Mouse (Mus musculus): ENCODE data around the gene A4galt. TPM values are rescaled to one million over a fixed set of nuclear protein-coding genes. Genes with fewer than 3 reads are reported as not detected.

A4galt gene
- polyA plus RNA-seq (2014; fragmentation: Nextera tagmentation; extraction: Ambion mirVana), result 0.28 and 1.1 TPM in 2 replicates

DNA sequence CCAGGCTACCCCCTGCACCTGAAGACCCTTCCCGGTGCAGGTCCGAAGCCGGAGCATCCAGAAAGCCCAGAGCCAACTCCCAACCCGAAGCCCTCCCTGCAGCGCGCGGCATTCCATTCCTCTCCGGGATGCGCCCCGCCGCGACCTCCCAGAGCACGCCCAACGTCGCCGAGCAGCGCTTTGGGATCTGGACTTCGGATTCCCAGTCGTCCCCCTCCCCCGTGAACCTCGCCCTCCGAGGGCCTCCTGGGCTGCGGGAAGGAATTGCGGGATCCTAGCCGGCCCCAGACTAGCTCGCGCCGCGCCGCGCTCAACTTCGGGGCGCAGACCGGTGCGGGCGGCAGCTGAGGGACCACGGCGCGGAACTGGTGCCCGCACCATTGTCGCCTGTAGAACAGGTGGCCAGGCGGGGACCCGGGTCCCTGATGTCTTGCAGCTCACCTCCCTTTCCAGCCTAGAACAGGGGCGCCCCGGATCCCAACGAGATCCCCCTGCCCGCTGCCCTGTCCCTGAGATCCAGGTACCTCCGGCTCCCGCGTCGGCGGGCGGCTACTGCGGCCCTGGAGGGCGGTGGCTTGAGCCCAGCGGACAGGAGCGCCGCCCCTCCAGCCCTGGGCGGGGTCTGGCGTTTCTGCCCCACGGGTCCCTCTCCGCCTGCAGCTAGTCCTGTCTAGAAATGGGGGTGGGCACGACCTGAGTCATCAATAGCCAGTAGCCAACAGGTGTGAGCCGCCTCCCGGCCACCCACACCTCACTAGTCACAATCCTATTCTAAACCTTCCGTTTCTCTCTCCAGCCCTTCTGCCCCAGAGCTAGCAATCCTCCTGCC, at the start of gene A4galt:
TSS of gene A4galt (minus strand) at position 599 of the 829 bp plus-strand sequence.
- Histone ChIP-seq H3K9ac (replicated peaks; ENCODE audit: low read length) (peak within 1 kb of the TSS; percentile 40), H3K27ac (replicated peaks; ENCODE audit: low read depth, low read length) (no peak within 1 kb of the TSS), H3K4me1 (ENCODE audit: control insufficient read depth, insufficient read depth, low read length) (peaks cover 2% of the 10 kb centered on the region; the same call in 1 of the 2 replicates), H3K36me3 (replicated peaks; ENCODE audit: control insufficient read depth, insufficient read depth, low read depth, low read length) (no peaks in the 10 kb centered on the region), H3K4me3 (ENCODE audit: low read depth, low read length) (peak within 1 kb of the TSS; percentile 43), H3K9me3 (replicated peaks; ENCODE audit: control insufficient read depth, low read length) (no peaks in the 10 kb centered on the region), H3K27me3 (ENCODE audit: control insufficient read depth, insufficient read depth, low read length) (peaks cover 17% of the 10 kb centered on the region), H3K4me2 (ENCODE audit: low read depth, low read length) (peak within 1 kb of the TSS; percentile 90)
- 1% methylated on average over 66 of the region's 66 CpGs for WGBS
- DNase-seq (ENCODE audit: low spot score) (peak; percentile 59), ATAC-seq (replicated peaks; ENCODE audit: insufficient number of reproducible peaks, low FRiP score, low TSS enrichment, low read depth) (no peak)

DNA sequence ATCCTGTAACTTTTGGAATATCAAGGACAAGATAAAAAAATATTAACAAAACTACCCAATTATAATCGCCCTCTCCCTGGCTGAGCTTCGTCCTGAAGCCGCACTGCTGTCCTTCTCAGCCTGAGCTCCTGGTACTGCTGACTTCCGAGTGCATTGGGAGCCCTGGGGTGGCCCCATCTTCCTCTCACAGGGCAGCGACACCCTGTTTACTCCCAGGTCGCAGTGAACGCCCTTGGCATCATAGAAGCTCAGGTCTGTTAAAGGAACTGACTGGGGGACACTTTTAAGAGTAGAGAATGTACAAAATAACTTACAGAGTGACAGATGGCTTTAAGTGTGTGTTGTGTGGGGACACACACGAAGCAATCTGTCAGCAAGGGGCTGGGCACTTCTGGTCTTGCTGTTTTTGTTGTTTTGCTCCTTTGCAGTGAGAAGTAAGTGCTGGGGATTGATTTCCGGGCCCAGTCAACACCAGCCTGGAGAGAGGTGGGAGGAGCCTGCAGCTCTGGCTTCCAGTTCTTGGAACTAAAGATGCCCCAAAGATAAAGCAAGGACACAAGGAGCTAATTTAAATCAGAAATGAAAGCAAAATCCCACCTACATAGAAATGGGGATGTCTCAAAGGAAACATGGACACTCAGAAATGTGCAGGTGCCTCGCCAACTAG, 48.5 kb upstream of the A4galt start:
- DNase-seq (ENCODE audit: low spot score) (no peak), ATAC-seq (replicated peaks; ENCODE audit: insufficient number of reproducible peaks, low FRiP score, low TSS enrichment, low read depth) (no peak)
- Histone ChIP-seq H3K36me3 (replicated peaks; ENCODE audit: control insufficient read depth, insufficient read depth, low read depth, low read length) (no peaks in the 10 kb centered on the region), H3K4me2 (ENCODE audit: low read depth, low read length) (no peak overlapping the region), H3K4me1 (ENCODE audit: control insufficient read depth, insufficient read depth, low read length) (no peaks in the 10 kb centered on the region), H3K4me3 (ENCODE audit: low read depth, low read length) (no peak overlapping the region), H3K27me3 (ENCODE audit: control insufficient read depth, insufficient read depth, low read length) (no peaks in the 10 kb centered on the region), H3K9ac (replicated peaks; ENCODE audit: low read length) (no peak overlapping the region), H3K27ac (replicated peaks; ENCODE audit: low read depth, low read length) (no peak overlapping the region), H3K9me3 (replicated peaks; ENCODE audit: control insufficient read depth, low read length) (no peaks in the 10 kb centered on the region)
- WGBS, result 53% methylated on average over 10 of the region's 10 CpGs

DNA sequence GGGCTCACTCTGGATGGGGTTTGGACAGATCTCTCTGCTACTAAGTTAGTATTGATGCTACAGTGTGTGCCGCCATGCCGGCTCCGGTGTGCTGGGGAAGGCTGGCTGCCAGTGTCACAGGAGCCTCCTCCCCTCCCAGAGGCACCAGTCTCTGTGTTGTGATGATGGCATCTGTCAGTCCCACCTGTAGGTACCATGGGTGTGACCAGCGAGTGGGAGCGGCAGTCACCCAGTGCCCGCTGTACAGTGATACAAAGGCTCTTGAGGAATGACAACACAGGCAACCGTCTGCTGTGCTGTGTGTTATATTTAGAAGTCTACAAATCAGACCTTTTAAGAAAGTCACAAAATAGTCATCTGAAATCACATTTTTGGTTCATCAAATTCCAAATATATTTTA, 47.9 kb upstream of the A4galt start:
- WGBS, result 92% methylated on average over 7 of the region's 7 CpGs
- Histone ChIP-seq H3K9ac (replicated peaks; ENCODE audit: low read length) (no peak overlapping the region), H3K4me3 (ENCODE audit: low read depth, low read length) (no peak overlapping the region)

DNA sequence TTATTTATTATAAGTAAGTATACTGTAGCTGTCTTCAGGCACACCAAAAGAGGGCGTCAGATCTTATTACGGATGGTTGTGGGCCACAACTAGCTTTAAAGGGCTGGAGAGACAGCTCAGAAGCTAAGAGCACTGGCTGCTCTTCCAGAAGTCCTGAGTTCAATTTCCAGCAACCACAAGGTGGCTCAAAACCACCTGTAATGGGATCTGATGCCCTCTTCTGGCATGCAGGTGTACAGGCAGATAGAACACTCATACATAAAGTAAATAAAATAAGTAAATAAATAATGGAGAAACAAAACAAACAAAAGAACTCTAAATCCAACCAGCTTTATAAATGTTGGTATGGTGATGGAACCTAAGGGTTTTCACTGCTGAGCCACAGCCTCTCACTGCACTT, 47.2 kb upstream of the A4galt start:
- Histone ChIP-seq H3K36me3 (replicated peaks; ENCODE audit: control insufficient read depth, insufficient read depth, low read depth, low read length) (no peaks in the 10 kb centered on the region), H3K9me3 (replicated peaks; ENCODE audit: control insufficient read depth, low read length) (no peaks in the 10 kb centered on the region), H3K27me3 (ENCODE audit: control insufficient read depth, insufficient read depth, low read length) (no peaks in the 10 kb centered on the region), H3K4me3 (ENCODE audit: low read depth, low read length) (no peak overlapping the region), H3K4me1 (ENCODE audit: control insufficient read depth, insufficient read depth, low read length) (no peaks in the 10 kb centered on the region), H3K27ac (replicated peaks; ENCODE audit: low read depth, low read length) (no peak overlapping the region), H3K4me2 (ENCODE audit: low read depth, low read length) (no peak overlapping the region), H3K9ac (replicated peaks; ENCODE audit: low read length) (no peak overlapping the region)
- 85% methylated on average over 2 of the region's 2 CpGs for WGBS
- no peak for ATAC-seq (replicated peaks; ENCODE audit: insufficient number of reproducible peaks, low FRiP score, low TSS enrichment, low read depth)
- DNase-seq (ENCODE audit: low spot score), result no peak

More for the DNA sequence above, 47.9 kb upstream of the A4galt start:
- no peak for ATAC-seq (replicated peaks; ENCODE audit: insufficient number of reproducible peaks, low FRiP score, low TSS enrichment, low read depth)
- Histone ChIP-seq H3K4me1 (ENCODE audit: control insufficient read depth, insufficient read depth, low read length) (no peaks in the 10 kb centered on the region), H3K36me3 (replicated peaks; ENCODE audit: control insufficient read depth, insufficient read depth, low read depth, low read length) (no peaks in the 10 kb centered on the region), H3K9me3 (replicated peaks; ENCODE audit: control insufficient read depth, low read length) (no peaks in the 10 kb centered on the region), H3K27me3 (ENCODE audit: control insufficient read depth, insufficient read depth, low read length) (no peaks in the 10 kb centered on the region), H3K4me2 (ENCODE audit: low read depth, low read length) (no peak overlapping the region), H3K27ac (replicated peaks; ENCODE audit: low read depth, low read length) (no peak overlapping the region)
- DNase-seq (ENCODE audit: low spot score), result no peak

DNA sequence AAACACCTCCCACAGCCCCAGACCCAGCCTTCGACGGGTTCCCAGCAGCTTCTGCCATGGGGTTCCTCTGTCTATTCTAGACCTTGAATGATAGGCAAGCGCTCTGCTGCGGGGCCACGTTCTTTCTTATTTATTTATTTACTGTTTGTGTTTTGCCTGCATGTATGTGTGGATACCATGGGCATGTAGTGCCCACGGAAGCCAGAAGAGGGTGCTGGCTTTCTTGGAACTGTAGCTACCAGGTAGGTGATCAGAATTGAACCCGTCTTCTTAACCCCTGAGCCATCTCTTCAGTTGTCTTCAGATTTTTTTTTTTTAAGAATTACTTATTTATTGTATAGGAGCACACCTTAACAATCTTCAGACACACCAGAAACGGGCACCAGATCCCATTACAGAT, 46.7 kb upstream of the A4galt start:
- Histone ChIP-seq H3K27ac (replicated peaks; ENCODE audit: low read depth, low read length) (no peak overlapping the region), H3K4me1 (ENCODE audit: control insufficient read depth, insufficient read depth, low read length) (no peaks in the 10 kb centered on the region), H3K9me3 (replicated peaks; ENCODE audit: control insufficient read depth, low read length) (no peaks in the 10 kb centered on the region), H3K27me3 (ENCODE audit: control insufficient read depth, insufficient read depth, low read length) (no peaks in the 10 kb centered on the region), H3K4me2 (ENCODE audit: low read depth, low read length) (no peak overlapping the region), H3K9ac (replicated peaks; ENCODE audit: low read length) (no peak overlapping the region), H3K36me3 (replicated peaks; ENCODE audit: control insufficient read depth, insufficient read depth, low read depth, low read length) (no peaks in the 10 kb centered on the region), H3K4me3 (ENCODE audit: low read depth, low read length) (no peak overlapping the region)
- DNase-seq (ENCODE audit: low spot score) (no peak), ATAC-seq (replicated peaks; ENCODE audit: insufficient number of reproducible peaks, low FRiP score, low TSS enrichment, low read depth) (no peak)
- WGBS, result 88% methylated on average over 8 of the region's 8 CpGs

DNA sequence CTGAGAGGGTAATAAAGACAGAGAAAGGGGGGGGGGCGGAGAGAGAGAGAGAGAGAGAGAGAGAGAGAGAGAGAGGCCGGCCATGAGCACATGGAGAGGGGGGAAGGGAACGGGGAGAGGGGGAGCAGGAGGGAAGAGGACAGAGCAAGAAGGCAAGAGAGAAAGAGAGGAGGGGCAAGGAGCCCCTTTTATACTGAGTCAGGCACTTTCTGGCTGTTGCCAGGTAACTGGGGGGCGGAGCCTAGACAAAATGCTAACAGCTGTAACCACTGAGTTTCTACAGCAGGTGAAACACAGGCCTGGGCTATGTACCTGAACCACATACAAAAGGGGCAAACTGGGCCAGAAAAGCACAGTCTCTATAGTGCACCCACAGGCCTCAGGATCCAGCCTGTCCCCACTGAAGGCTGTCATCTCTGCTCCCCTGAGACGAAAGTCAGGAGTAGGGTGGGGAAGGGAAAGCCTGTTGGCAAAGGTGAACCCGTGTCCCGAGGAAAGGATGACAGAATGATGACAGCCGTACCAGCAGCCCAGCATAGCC, 45.3 kb upstream of the A4galt start:
- 61% methylated on average over 7 of the region's 8 CpGs for WGBS
- H3K36me3 ChIP-seq (replicated peaks; ENCODE audit: control insufficient read depth, insufficient read depth, low read depth, low read length), result no peaks in the 10 kb centered on the region
- H3K27ac ChIP-seq (replicated peaks; ENCODE audit: low read depth, low read length), result no peak overlapping the region
- H3K4me1 ChIP-seq (ENCODE audit: control insufficient read depth, insufficient read depth, low read length), result no peaks in the 10 kb centered on the region; the same call in none of the 2 replicates
- no peaks in the 10 kb centered on the region for H3K9me3 ChIP-seq (replicated peaks; ENCODE audit: control insufficient read depth, low read length)
- H3K4me2 ChIP-seq (ENCODE audit: low read depth, low read length), result no peak overlapping the region
- H3K4me3 ChIP-seq (ENCODE audit: low read depth, low read length), result no peak overlapping the region
- H3K27me3 ChIP-seq (ENCODE audit: control insufficient read depth, insufficient read depth, low read length), result no peaks in the 10 kb centered on the region
- ATAC-seq (replicated peaks; ENCODE audit: insufficient number of reproducible peaks, low FRiP score, low TSS enrichment, low read depth), result no peak
- peak; percentile 69 for DNase-seq (ENCODE audit: low spot score)
- H3K9ac ChIP-seq (replicated peaks; ENCODE audit: low read length), result no peak overlapping the region

DNA sequence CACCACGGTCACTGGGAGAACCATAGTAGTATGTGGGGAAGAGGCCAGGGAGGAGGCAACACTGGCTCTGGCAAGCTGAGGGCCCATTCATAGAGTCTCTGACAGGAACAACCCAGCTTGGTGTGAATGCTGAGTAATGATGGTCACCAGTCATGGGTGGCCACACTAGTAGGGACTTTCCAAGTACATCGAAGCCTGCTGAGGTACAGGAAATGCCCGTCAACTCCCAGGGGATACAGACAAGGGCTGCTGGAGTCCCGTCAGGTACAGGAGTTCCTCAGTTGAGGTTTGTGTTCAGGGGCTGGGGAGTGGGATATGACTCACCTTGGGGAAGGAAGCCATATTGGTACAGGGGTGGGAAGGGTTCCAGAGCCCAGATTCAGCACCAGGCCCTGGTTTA, 44.5 kb upstream of the A4galt start:
- Histone ChIP-seq H3K9me3 (replicated peaks; ENCODE audit: control insufficient read depth, low read length) (no peaks in the 10 kb centered on the region), H3K4me3 (ENCODE audit: low read depth, low read length) (no peak overlapping the region), H3K4me1 (ENCODE audit: control insufficient read depth, insufficient read depth, low read length) (no peaks in the 10 kb centered on the region; the same call in none of the 2 replicates), H3K9ac (replicated peaks; ENCODE audit: low read length) (no peak overlapping the region), H3K27ac (replicated peaks; ENCODE audit: low read depth, low read length) (no peak overlapping the region), H3K36me3 (replicated peaks; ENCODE audit: control insufficient read depth, insufficient read depth, low read depth, low read length) (no peaks in the 10 kb centered on the region), H3K4me2 (ENCODE audit: low read depth, low read length) (no peak overlapping the region), H3K27me3 (ENCODE audit: control insufficient read depth, insufficient read depth, low read length) (no peaks in the 10 kb centered on the region)
- WGBS, result 88% methylated on average over 4 of the region's 4 CpGs
- no peak for ATAC-seq (replicated peaks; ENCODE audit: insufficient number of reproducible peaks, low FRiP score, low TSS enrichment, low read depth)
- no peak for DNase-seq (ENCODE audit: low spot score)

DNA sequence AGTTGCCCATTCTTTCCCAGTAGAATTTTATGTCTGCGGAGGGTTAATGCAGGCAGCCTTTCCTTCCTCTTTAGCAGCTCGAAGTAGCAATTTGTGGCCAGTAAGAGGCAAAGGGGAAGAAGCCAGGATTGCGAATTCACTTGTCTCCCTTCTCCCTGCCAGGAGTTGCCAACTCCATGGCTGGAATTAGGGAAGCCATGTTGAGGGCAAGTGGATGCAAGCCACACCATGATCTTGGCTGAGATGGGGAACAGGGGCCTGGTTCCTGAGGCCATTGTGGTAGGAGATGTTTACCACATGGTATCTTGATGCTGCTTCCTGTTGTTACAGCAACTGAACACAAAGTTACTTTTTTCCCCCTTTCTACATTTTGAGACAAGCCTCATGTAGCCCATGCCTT, 43.4 kb upstream of the A4galt start:
- Histone ChIP-seq H3K4me3 (ENCODE audit: low read depth, low read length) (no peak overlapping the region), H3K9me3 (replicated peaks; ENCODE audit: control insufficient read depth, low read length) (no peaks in the 10 kb centered on the region), H3K4me2 (ENCODE audit: low read depth, low read length) (no peak overlapping the region), H3K36me3 (replicated peaks; ENCODE audit: control insufficient read depth, insufficient read depth, low read depth, low read length) (no peaks in the 10 kb centered on the region), H3K27ac (replicated peaks; ENCODE audit: low read depth, low read length) (no peak overlapping the region), H3K27me3 (ENCODE audit: control insufficient read depth, insufficient read depth, low read length) (no peaks in the 10 kb centered on the region), H3K9ac (replicated peaks; ENCODE audit: low read length) (no peak overlapping the region), H3K4me1 (ENCODE audit: control insufficient read depth, insufficient read depth, low read length) (no peaks in the 10 kb centered on the region; the same call in none of the 2 replicates)
- WGBS, result 95% methylated on average over 3 of the region's 3 CpGs
- DNase-seq (ENCODE audit: low spot score), result no peak
- no peak for ATAC-seq (replicated peaks; ENCODE audit: insufficient number of reproducible peaks, low FRiP score, low TSS enrichment, low read depth)

Measured in embryonic facial prominence, embryonic 11.5 days (tissue).